Mouse (Mus musculus) kidney, adult 2 months (tissue): Measurements from ENCODE around the gene Psen2.

Source experiments
- CTCF ChIP-seq: fragments of 200-500 bp; conservative IDR thresholded peaks from 2 replicates; pipeline ENCODE4 v1.5.1; 2011; ENCODE audit warnings: low read depth, mild to moderate bottlenecking, control low read depth, low read length, moderate library complexity, mixed read lengths; ENCODE audit not compliant: insufficient read depth, insufficient read length
- POLR2A ChIP-seq: fragments of 200-500 bp; IDR thresholded peaks from one replicate; pipeline ENCODE4 v1.6.1; 2011; ENCODE audit warnings: low read depth, low read length, control low read depth

GRCm38 (mm10) chr1:180220791-180221542 is 42.3 kb downstream of the Psen2 start:
- TF ChIP-seq POLR2A = no peak
- TF ChIP-seq CTCF = no peak
